Mouse (Mus musculus): Measurements from ENCODE around the gene Slc25a48. TPM values are rescaled to one million over a fixed set of nuclear protein-coding genes. Genes with fewer than 3 reads are reported as not detected.

Slc25a48 gene
- polyA plus RNA-seq, 2 experiments, result 0.74 to 0.77 TPM

DNA sequence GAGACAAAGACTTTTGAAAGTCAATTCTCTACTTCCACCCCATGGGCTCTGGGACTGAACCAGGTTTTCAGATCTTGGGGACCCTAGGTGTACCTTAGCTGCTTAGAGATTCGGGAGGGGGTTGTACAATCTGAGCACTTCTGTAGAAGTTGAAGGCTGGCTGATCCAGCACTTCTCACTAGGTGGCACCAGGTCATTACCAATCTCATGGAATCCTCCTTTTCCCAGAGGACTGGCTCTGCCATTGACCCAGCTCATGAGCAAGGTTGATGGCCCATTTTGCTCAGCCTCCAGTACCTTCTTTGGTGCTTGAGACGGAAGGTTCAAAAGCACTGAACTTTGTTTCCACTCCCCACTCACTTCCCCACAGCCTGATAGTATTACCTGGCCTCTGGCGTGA lies 62.0 kb downstream of the Slc25a48 start:
- Histone ChIP-seq H3K36me3 (ENCODE audit: control insufficient read depth, insufficient read depth, low read length) (no peaks in the 10 kb centered on the region), H3K4me3 (replicated peaks; ENCODE audit: low read length) (no peak overlapping the region), H3K4me2 (replicated peaks; ENCODE audit: low read depth, low read length, severe bottlenecking) (no peak overlapping the region), H3K9me3 (ENCODE audit: control insufficient read depth, low read length) (no peaks in the 10 kb centered on the region), H3K27ac (replicated peaks; ENCODE audit: low read depth, low read length) (no peak overlapping the region), H3K4me1 (ENCODE audit: control insufficient read depth, insufficient read depth, low read length) (no peaks in the 10 kb centered on the region), H3K27me3 (ENCODE audit: control insufficient read depth, insufficient read depth, low read length) (no peaks in the 10 kb centered on the region), H3K9ac (ENCODE audit: low read depth, low read length, severe bottlenecking) (no peak overlapping the region)
- WGBS, result 68% methylated on average over 3 of the region's 3 CpGs
- TF ChIP-seq POLR2A (IDR thresholded peaks at IDR 0.05; ENCODE audit: borderline replicate concordance, extremely low read depth, insufficient read depth, insufficient read length), result no peak
- DNase-seq (ENCODE audit: low spot score), result no peak
- no peak for ATAC-seq (ENCODE audit: low FRiP score, low read depth)

DNA sequence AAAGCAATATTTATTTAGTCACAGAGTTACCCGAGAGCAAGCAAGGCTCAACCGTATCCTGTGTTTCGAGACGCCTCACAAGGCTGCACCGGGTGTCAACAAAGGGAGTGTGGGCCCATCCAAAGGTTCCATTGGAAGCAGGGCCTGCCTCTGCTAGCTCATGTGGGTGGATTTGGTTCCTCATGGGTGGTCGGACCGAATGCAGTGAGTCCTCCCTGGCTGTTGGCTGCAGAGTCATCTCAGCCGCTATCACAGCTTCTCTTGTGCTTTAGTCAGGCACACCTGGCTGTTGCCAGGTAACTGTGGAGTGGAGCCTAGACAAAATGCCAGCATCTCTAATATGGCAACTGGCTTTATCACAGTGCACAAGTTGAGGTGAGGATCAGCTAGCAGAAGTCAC lies 62.5 kb downstream of the Slc25a48 start:
- Histone ChIP-seq H3K4me3 (replicated peaks; ENCODE audit: low read length) (no peak overlapping the region), H3K9ac (ENCODE audit: low read depth, low read length, severe bottlenecking) (no peak overlapping the region), H3K4me2 (replicated peaks; ENCODE audit: low read depth, low read length, severe bottlenecking) (no peak overlapping the region), H3K36me3 (ENCODE audit: control insufficient read depth, insufficient read depth, low read length) (no peaks in the 10 kb centered on the region), H3K27ac (replicated peaks; ENCODE audit: low read depth, low read length) (no peak overlapping the region), H3K4me1 (ENCODE audit: control insufficient read depth, insufficient read depth, low read length) (no peaks in the 10 kb centered on the region), H3K27me3 (ENCODE audit: control insufficient read depth, insufficient read depth, low read length) (no peaks in the 10 kb centered on the region), H3K9me3 (ENCODE audit: control insufficient read depth, low read length) (no peaks in the 10 kb centered on the region)
- WGBS, result 88% methylated on average over 8 of the region's 8 CpGs
- no peak for DNase-seq (ENCODE audit: low spot score)
- ATAC-seq (ENCODE audit: low FRiP score, low read depth), result no peak
- no peak for TF ChIP-seq POLR2A (IDR thresholded peaks at IDR 0.05; ENCODE audit: borderline replicate concordance, extremely low read depth, insufficient read depth, insufficient read length)

DNA sequence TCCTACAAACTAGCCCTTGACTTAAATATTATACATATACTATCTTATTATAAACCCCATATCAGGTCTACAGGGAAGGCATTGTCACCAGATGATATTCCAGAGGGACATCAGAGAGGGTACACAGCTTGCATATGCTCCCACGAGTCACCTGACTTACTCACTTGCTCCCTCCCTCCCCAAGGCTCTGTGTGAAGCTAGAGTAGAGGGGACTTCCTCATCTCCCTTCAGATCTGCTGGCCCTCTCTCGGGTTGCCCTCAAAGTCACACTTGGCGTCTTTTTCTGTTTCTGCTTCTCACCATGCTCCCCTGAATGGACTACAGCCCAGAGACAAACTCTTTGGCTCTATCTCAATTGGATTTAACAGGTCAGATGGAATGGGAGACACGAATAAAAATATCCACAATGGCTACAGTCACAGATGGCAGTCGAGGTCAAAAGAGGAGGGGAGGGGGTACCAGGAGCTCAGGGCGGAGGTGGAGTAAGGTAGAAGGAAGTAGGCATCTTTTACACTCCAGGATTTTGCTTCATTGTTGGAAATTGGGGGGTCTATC lies 63.8 kb downstream of the Slc25a48 start:
- 68% methylated on average over 6 of the region's 6 CpGs for WGBS
- TF ChIP-seq POLR2A (IDR thresholded peaks at IDR 0.05; ENCODE audit: borderline replicate concordance, extremely low read depth, insufficient read depth, insufficient read length), result no peak
- no peak overlapping the region for H3K9ac ChIP-seq (ENCODE audit: low read depth, low read length, severe bottlenecking)
- no peak for ATAC-seq (ENCODE audit: low FRiP score, low read depth)
- DNase-seq (ENCODE audit: low spot score), result no peak
- no peaks in the 10 kb centered on the region for H3K36me3 ChIP-seq (ENCODE audit: control insufficient read depth, insufficient read depth, low read length)
- H3K4me3 ChIP-seq (replicated peaks; ENCODE audit: low read length), result no peak overlapping the region
- H3K4me2 ChIP-seq (replicated peaks; ENCODE audit: low read depth, low read length, severe bottlenecking), result no peak overlapping the region
- no peaks in the 10 kb centered on the region for H3K9me3 ChIP-seq (ENCODE audit: control insufficient read depth, low read length)
- no peaks in the 10 kb centered on the region for H3K4me1 ChIP-seq (ENCODE audit: control insufficient read depth, insufficient read depth, low read length)
- H3K27me3 ChIP-seq (ENCODE audit: control insufficient read depth, insufficient read depth, low read length), result no peaks in the 10 kb centered on the region
- no peak overlapping the region for H3K27ac ChIP-seq (replicated peaks; ENCODE audit: low read depth, low read length)

DNA sequence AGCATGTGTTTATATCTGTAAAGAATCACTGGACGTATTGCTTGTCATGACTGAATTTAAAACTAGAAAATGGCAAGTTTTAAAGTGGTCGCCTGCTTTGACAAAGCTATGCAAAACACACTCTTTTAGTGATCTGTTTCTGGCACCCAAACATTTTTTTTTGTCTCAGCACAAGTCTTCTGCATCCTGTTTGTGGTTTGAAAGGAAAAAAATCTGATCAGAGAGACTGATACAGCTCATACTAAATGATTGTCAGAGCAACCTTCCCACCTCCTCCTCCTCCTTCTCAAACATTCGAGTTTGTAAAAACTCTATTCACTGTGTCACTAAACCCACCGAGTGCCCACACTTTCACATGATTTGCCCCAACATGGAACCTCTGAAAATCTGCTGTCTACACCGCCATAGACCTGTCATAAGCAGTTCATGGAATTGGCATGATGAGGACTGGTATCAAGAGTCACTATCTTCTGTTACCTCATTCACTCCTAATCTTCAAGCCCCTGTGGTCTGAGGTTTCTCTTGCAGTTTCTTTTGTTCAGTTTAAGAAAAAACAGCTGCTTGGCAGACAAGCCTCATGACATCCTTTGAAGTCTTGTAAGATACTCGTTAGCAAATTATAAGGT lies 68.8 kb downstream of the Slc25a48 start:
- Histone ChIP-seq H3K9me3 (ENCODE audit: control insufficient read depth, low read length) (no peaks in the 10 kb centered on the region), H3K9ac (ENCODE audit: low read depth, low read length, severe bottlenecking) (no peak overlapping the region), H3K36me3 (ENCODE audit: control insufficient read depth, insufficient read depth, low read length) (no peaks in the 10 kb centered on the region), H3K27me3 (ENCODE audit: control insufficient read depth, insufficient read depth, low read length) (no peaks in the 10 kb centered on the region), H3K4me1 (ENCODE audit: control insufficient read depth, insufficient read depth, low read length) (no peaks in the 10 kb centered on the region), H3K27ac (replicated peaks; ENCODE audit: low read depth, low read length) (no peak overlapping the region), H3K4me3 (replicated peaks; ENCODE audit: low read length) (no peak overlapping the region), H3K4me2 (replicated peaks; ENCODE audit: low read depth, low read length, severe bottlenecking) (no peak overlapping the region)
- no peak for DNase-seq (ENCODE audit: low spot score)
- no peak for TF ChIP-seq POLR2A (IDR thresholded peaks at IDR 0.05; ENCODE audit: borderline replicate concordance, extremely low read depth, insufficient read depth, insufficient read length)
- no peak for ATAC-seq (ENCODE audit: low FRiP score, low read depth)
- WGBS, result 73% methylated on average over 6 of the region's 6 CpGs

DNA sequence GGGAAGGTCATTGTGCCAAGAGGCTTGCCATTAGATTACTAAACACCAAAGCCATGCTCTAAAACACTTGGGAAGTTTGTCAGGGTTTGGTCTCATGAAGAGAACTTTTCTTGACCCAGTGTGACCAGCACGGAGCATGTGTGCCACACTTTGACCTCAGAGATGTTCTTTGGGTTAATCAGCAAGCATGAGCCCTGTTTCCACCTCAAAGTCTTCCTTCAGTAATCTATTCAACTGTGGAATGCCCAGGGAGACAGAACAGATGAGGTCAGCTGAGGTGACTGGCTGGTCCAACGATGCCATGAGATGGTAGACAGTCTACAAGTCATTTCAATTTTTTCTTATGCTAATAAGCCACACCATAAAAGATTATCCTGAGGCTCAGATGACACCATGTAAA lies 71.6 kb downstream of the Slc25a48 start:
- no peak for TF ChIP-seq POLR2A (IDR thresholded peaks at IDR 0.05; ENCODE audit: borderline replicate concordance, extremely low read depth, insufficient read depth, insufficient read length)
- ATAC-seq (ENCODE audit: low FRiP score, low read depth) (no peak), DNase-seq (ENCODE audit: low spot score) (no peak)
- H3K9ac ChIP-seq (ENCODE audit: low read depth, low read length, severe bottlenecking), result no peak overlapping the region
- no peaks in the 10 kb centered on the region for H3K4me1 ChIP-seq (ENCODE audit: control insufficient read depth, insufficient read depth, low read length)
- H3K27me3 ChIP-seq (ENCODE audit: control insufficient read depth, insufficient read depth, low read length), result no peaks in the 10 kb centered on the region
- no peaks in the 10 kb centered on the region for H3K36me3 ChIP-seq (ENCODE audit: control insufficient read depth, insufficient read depth, low read length)
- no peak overlapping the region for H3K4me2 ChIP-seq (replicated peaks; ENCODE audit: low read depth, low read length, severe bottlenecking)
- H3K4me3 ChIP-seq (replicated peaks; ENCODE audit: low read length), result no peak overlapping the region
- no peak overlapping the region for H3K27ac ChIP-seq (replicated peaks; ENCODE audit: low read depth, low read length)
- H3K9me3 ChIP-seq (ENCODE audit: control insufficient read depth, low read length), result no peaks in the 10 kb centered on the region
- 70% methylated on average over 2 of the region's 2 CpGs for WGBS

Measured in limb, embryonic 14.5 days (tissue).